Mouse (Mus musculus): ENCODE data around the gene Bdnf. TPM values are rescaled to one million over a fixed set of nuclear protein-coding genes. Genes with fewer than 3 reads are reported as not detected.

The Bdnf gene
- total RNA-seq (2023) = not detected

DNA sequence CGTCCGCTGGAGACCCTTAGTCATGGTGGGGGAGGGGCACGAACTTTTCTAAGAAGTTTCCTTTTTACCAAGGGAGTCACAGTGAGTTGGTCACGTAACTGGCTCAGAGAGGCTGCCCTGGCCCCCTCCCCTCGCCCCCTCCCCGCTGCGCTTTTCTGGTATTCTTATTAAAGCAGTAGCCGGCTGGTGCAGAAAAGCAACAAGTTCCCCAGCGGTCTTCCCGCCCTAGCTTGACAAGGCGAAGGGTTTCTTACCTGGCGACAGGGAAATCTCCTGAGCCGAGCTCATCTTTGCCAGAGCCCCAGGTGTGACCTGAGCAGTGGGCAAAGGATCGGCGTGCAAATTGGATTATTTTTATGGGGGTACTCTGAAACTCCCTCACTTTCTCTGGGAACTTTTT lies at the start of gene Bdnf:
Gene Bdnf, plus strand, starts transcription at position 169 of the 400 bp plus-strand sequence.

Other genes with a start within 250 kb of the Bdnf start
- 55.3 TPM for gene Lin7c, start 216.2 kb downstream of the Bdnf start, total RNA-seq (2023)
- 0.21 TPM for gene Lgr4, start 242.9 kb downstream of the Bdnf start, total RNA-seq (2023)

Data from CD4-positive naive resting alpha-beta T cell, adult 57 days (primary cell).